Mouse (Mus musculus) myocyte (in vitro differentiated cells): ENCODE results near the gene Prmt9. TPM values are rescaled to one million over a fixed set of nuclear protein-coding genes. Genes with fewer than 3 reads are reported as not detected.

Source experiments
- H3K27me3 ChIP-seq: one replicate; pipeline ENCODE4 v1.6.1; 2011; ENCODE audit not compliant: control insufficient read depth, insufficient read depth, insufficient read length
- H3K36me3 ChIP-seq: one replicate; pipeline ENCODE4 v1.6.1; 2011; ENCODE audit not compliant: control insufficient read depth, insufficient read depth
- H3K4me2 ChIP-seq: one replicate; pipeline ENCODE4 v1.6.1; 2011; ENCODE audit warnings: low read depth, control low read depth
- H3K4me3 ChIP-seq: one replicate; pipeline ENCODE4 v1.5.1; 2011; ENCODE audit warnings: mild to moderate bottlenecking, control low read depth, moderate library complexity
- H3K79me2 ChIP-seq: one replicate; pipeline ENCODE4 v1.6.1; 2011; ENCODE audit not compliant: control insufficient read depth, insufficient read depth
- H3ac ChIP-seq: one replicate; pipeline ENCODE4 v1.6.1; 2011; ENCODE audit not compliant: control insufficient read depth, insufficient read length
- CEBPB ChIP-seq: IDR thresholded peaks from 2 replicates; pipeline ENCODE4 v1.6.1; 2011; ENCODE audit warnings: mild to moderate bottlenecking, moderate library complexity; ENCODE audit not compliant: poor library complexity, insufficient read depth, severe bottlenecking
- E2F4 ChIP-seq: IDR thresholded peaks from one replicate; pipeline ENCODE4 v1.6.1; 2011; ENCODE audit warnings: mild to moderate bottlenecking, control low read depth, moderate library complexity; ENCODE audit not compliant: insufficient read depth
- MAX ChIP-seq: IDR thresholded peaks from one replicate; pipeline ENCODE4 v1.6.1; 2011; ENCODE audit warnings: low read depth, mild to moderate bottlenecking, control low read depth
- MYOD1 ChIP-seq, 3 experiments: IDR thresholded peaks; one replicate each; pipeline ENCODE4 v1.6.1; 2011; ENCODE audit warnings: control low read depth in 2 of 3, low read depth in 2 of 3, mild to moderate bottlenecking in 2 of 3, moderate library complexity in 1 of 3; ENCODE audit not compliant: insufficient read length in 2 of 3, control insufficient read depth in 1 of 3
- MYOG ChIP-seq, 3 experiments: IDR thresholded peaks; one replicate each; pipeline ENCODE4 v1.6.1; 2011; ENCODE audit warnings: control low read depth in 2 of 3, low read depth in 2 of 3, mild to moderate bottlenecking in 2 of 3; ENCODE audit not compliant: insufficient read length in 2 of 3, control insufficient read depth in 1 of 3, insufficient read depth in 1 of 3
- POLR2A ChIP-seq: IDR thresholded peaks from one replicate; pipeline ENCODE4 v1.6.1; 2011; ENCODE audit warnings: low read depth, mild to moderate bottlenecking, control low read depth, moderate library complexity; ENCODE audit not compliant: insufficient read length
- POLR2AphosphoS2 ChIP-seq: IDR thresholded peaks from one replicate; pipeline ENCODE4 v1.6.1; 2011; ENCODE audit warnings: low read depth, control low read depth; ENCODE audit not compliant: insufficient read length
- REST ChIP-seq: IDR thresholded peaks from one replicate; pipeline ENCODE4 v1.6.1; 2011; ENCODE audit warnings: mild to moderate bottlenecking, control low read depth, moderate library complexity; ENCODE audit not compliant: insufficient read depth, insufficient read length
- SRF ChIP-seq: IDR thresholded peaks from one replicate; pipeline ENCODE4 v1.6.1; 2011; ENCODE audit warnings: low read depth; ENCODE audit not compliant: control insufficient read depth, insufficient read length
- TCF12 ChIP-seq: IDR thresholded peaks from one replicate; pipeline ENCODE4 v1.6.1; 2011; ENCODE audit warnings: mild to moderate bottlenecking, control low read depth; ENCODE audit not compliant: poor library complexity, insufficient read depth, severe bottlenecking
- TCF3 ChIP-seq: IDR thresholded peaks from one replicate; pipeline ENCODE4 v1.6.1; 2011; ENCODE audit warnings: low read depth, control low read depth; ENCODE audit not compliant: insufficient read length
- USF1 ChIP-seq: IDR thresholded peaks from one replicate; pipeline ENCODE4 v1.6.1; 2011; ENCODE audit warnings: low read depth, mild to moderate bottlenecking, control low read depth, moderate library complexity
- polyA plus RNA-seq: library from polyadenylated mRNA; unstranded; fragments of >200 nt; fragmentation: generic; extraction: Trizol; gene quantifications from one replicate; pipeline ENCODE4 v1.2.1, GENCODE M21; 2012; ENCODE audit warnings: missing spikeins

The Prmt9 gene
- polyA plus RNA-seq, 1 experiment, result 7.3 TPM

- no peak overlapping the region for H3ac ChIP-seq
- H3K79me2 ChIP-seq, result peaks cover 28% of the 10 kb centered on the region
- H3K27me3 ChIP-seq, result no peaks in the 10 kb centered on the region
- no peak overlapping the region for H3K4me3 ChIP-seq
- no peak overlapping the region for H3K4me2 ChIP-seq
- no peak for TF ChIP-seq MYOG (IDR thresholded peaks at IDR 0.05; ENCODE audit: control insufficient read depth in 1 of 3, insufficient read depth in 1 of 3, insufficient read length in 2 of 3, low read depth in 2 of 3)
- TF ChIP-seq CEBPB, result no peak
- no peak for TF ChIP-seq SRF
- no peak for TF ChIP-seq USF1
- no peak for TF ChIP-seq TCF12
- TF ChIP-seq MAX, result no peak
- no peak for TF ChIP-seq REST
- no peak for TF ChIP-seq POLR2A
- no peak for TF ChIP-seq MYOD1 (IDR thresholded peaks at IDR 0.05; ENCODE audit: control insufficient read depth in 1 of 3, insufficient read length in 2 of 3, low read depth in 2 of 3)
- H3K36me3 ChIP-seq, result no peaks in the 10 kb centered on the region
These were observed 28.6 kb upstream of the Prmt9 start for GRCm38 (mm10) chr8:77520601-77521000.

- no peaks in the 10 kb centered on the region for H3K27me3 ChIP-seq
- no peak overlapping the region for H3K4me3 ChIP-seq
- H3K36me3 ChIP-seq, result no peaks in the 10 kb centered on the region
- H3K79me2 ChIP-seq, result peaks cover 22% of the 10 kb centered on the region
- TF ChIP-seq TCF3 (no peak), POLR2AphosphoS2 (no peak), MYOD1 (IDR thresholded peaks at IDR 0.05; ENCODE audit: control insufficient read depth in 1 of 3, insufficient read length in 2 of 3, low read depth in 2 of 3) (no peak), CEBPB (no peak), USF1 (no peak), MAX (no peak), TCF12 (no peak), REST (no peak), SRF (no peak), POLR2A (no peak), MYOG (IDR thresholded peaks at IDR 0.05; ENCODE audit: control insufficient read depth in 1 of 3, insufficient read depth in 1 of 3, insufficient read length in 2 of 3, low read depth in 2 of 3) (no peak), E2F4 (no peak)
- no peak overlapping the region for H3ac ChIP-seq
- no peak overlapping the region for H3K4me2 ChIP-seq
These were observed 28.0 kb upstream of the Prmt9 start for GRCm38 (mm10) chr8:77521028-77521785.

- Histone ChIP-seq H3K36me3 (no peaks in the 10 kb centered on the region), H3K4me3 (no peak overlapping the region), H3K79me2 (peaks cover 9% of the 10 kb centered on the region), H3K27me3 (no peaks in the 10 kb centered on the region), H3K4me2 (no peak overlapping the region), H3ac (no peak overlapping the region)
- TF ChIP-seq TCF12 (no peak), USF1 (no peak), MAX (no peak), POLR2AphosphoS2 (no peak), E2F4 (no peak), REST (no peak), TCF3 (no peak), CEBPB (no peak), SRF (no peak), POLR2A (no peak), MYOD1 (IDR thresholded peaks at IDR 0.05; ENCODE audit: control insufficient read depth in 1 of 3, insufficient read length in 2 of 3, low read depth in 2 of 3) (no peak), MYOG (IDR thresholded peaks at IDR 0.05; ENCODE audit: control insufficient read depth in 1 of 3, insufficient read depth in 1 of 3, insufficient read length in 2 of 3, low read depth in 2 of 3) (no peak)
These were observed 26.2 kb upstream of the Prmt9 start for GRCm38 (mm10) chr8:77522984-77523383.

- Histone ChIP-seq H3K4me3 (no peak overlapping the region), H3ac (no peak overlapping the region), H3K27me3 (no peaks in the 10 kb centered on the region), H3K4me2 (no peak overlapping the region), H3K36me3 (no peaks in the 10 kb centered on the region), H3K79me2 (no peaks in the 10 kb centered on the region)
- TF ChIP-seq TCF12, result no peak
- TF ChIP-seq MYOG (IDR thresholded peaks at IDR 0.05; ENCODE audit: control insufficient read depth in 1 of 3, insufficient read depth in 1 of 3, insufficient read length in 2 of 3, low read depth in 2 of 3), result no peak
- TF ChIP-seq E2F4, result no peak
- no peak for TF ChIP-seq POLR2A
- no peak for TF ChIP-seq POLR2AphosphoS2
- no peak for TF ChIP-seq CEBPB
- no peak for TF ChIP-seq MAX
- TF ChIP-seq USF1, result no peak
- TF ChIP-seq MYOD1 (IDR thresholded peaks at IDR 0.05; ENCODE audit: control insufficient read depth in 1 of 3, insufficient read length in 2 of 3, low read depth in 2 of 3), result no peak
These were observed 25.1 kb upstream of the Prmt9 start for GRCm38 (mm10) chr8:77524018-77524615.
